In the genomic region with DNA sequence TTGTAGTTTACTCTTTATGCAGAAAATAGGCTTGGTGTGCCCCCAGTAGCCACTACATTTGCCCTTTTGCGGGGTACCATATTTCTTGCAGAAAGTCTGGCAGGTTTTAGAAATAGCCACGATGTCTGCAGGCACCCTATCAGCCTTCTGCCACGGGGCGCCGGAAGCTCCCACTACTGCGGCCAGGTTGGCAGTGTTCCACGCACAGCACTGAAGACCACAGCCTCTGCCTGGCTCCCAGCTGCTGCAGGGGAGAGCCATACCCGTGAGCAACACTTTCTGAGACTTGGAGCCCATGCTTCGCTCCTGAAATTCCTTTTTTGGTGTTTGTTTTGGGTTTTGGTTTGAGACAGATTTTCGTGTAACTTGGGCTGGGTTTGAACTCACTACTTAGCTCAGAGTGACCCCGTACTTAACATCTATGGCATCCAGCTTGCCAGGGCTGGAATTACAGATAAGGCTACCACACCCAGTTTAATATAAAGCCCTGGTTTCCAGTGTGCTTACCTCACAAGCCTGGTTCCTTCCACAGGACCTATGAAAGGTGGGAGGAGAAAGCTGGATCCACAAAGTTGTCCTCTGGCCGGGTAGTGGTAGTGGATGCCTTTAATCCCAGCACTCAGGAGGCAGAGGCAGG, we compare ENCODE assay signal across 9 mouse cellular contexts. TPM values are rescaled to one million over a fixed set of nuclear protein-coding genes. Genes with fewer than 3 reads are reported as not detected.
DNase-seq lines count a peak whose midpoint lies in the region; ATAC-seq lines count a peak whose summit lies in the region.
"Had no signal": no experiment of that assay in that cellular context is flagged by ENCODE, and none has a peak within 500 bp of the region (broad histone marks: within the 10 kb centered on the region; RNA-seq: fewer than 3 reads in every experiment).

No protein-coding gene starts in this region.

- DNase-seq in layer of hippocampus, adult 9-11 months: peak; percentile 51
- DNase-seq in layer of hippocampus, adult 8-10 months (ENCODE audit: low spot score in 2 of 2): no peak
- peak; percentile 46 for DNase-seq in CD4-positive helper T cell, adult 2 months (ENCODE audit: low read depth, low spot score)
- DNase-seq in NIH3T3 (ENCODE audit: low read depth) (peak; percentile 27), MN1 (ENCODE audit: low spot score) (no peak)
- DNase-seq in gastrocnemius, postnatal 36 days: no peak
- no peak for DNase-seq in kidney, adult 18-20 months

- intact Hi-C loops in gastrocnemius, postnatal 36 days (cut with DNase I): no loop called here

- ATAC-seq in megakaryocyte-erythroid progenitor cell, adult 5-6 weeks (replicated peaks; ENCODE audit: low FRiP score, low TSS enrichment, poor library complexity, severe bottlenecking): peak; percentile 65
- ATAC-seq: midbrain, embryonic 15.5 days had no signal

RNA-seq across cellular contexts. Expression of gene Ncoa3, which starts 40.9 kb away (rescaled TPM):
- 10 to 100 TPM; 33.9 to 41.1 (median 36.3) TPM for total RNA-seq in layer of hippocampus, adult 8-10 months (2022)
- 8.3 and 21.1 TPM in 2 replicates for total RNA-seq in megakaryocyte-erythroid progenitor cell, adult 5-6 weeks (2014; fragmentation: Nextera tagmentation)
- total RNA-seq in megakaryocyte-erythroid progenitor cell, adult 5-6 weeks (2017): 8.8 and 15.9 TPM in 2 replicates
- total RNA-seq in gastrocnemius, postnatal 36 days (2021): 10 to 100 TPM; 13.5 to 13.9 TPM

RNA-seq across cellular contexts. Expression of gene Zmynd8, which starts 52.7 kb away (rescaled TPM):
- 100 to 1,000 TPM; 128 to 162 (median 147) TPM for total RNA-seq in layer of hippocampus, adult 8-10 months (2022)
- 70.9 and 80.1 TPM in 2 replicates for total RNA-seq in megakaryocyte-erythroid progenitor cell, adult 5-6 weeks (2014; fragmentation: Nextera tagmentation)
- total RNA-seq in megakaryocyte-erythroid progenitor cell, adult 5-6 weeks (2017): 27.2 and 42.9 TPM in 2 replicates
- 10 to 100 TPM; 12.7 to 17.3 TPM for total RNA-seq in gastrocnemius, postnatal 36 days (2021)

Comparison
In these comparisons a context has a peak if more than half of its experiments do, and no peak if none do; other contexts are left out.
1. DNase-seq: peak in layer of hippocampus, adult 9-11 months (single experiment), CD4-positive helper T cell, adult 2 months (single experiment) and NIH3T3 (single experiment); none in layer of hippocampus, adult 8-10 months (0 of 2), gastrocnemius, postnatal 36 days (0 of 2), MN1 (single experiment) and kidney, adult 18-20 months (single experiment).